Mouse (Mus musculus) CH12F3 (cell line): ENCODE data around the gene Herc1.

Experiments
- in situ Hi-C: fragments of 300-500 bp; cut with MboI; formaldehyde crosslinking; loops from 2 replicates; pipeline ENCODE4 v1.14.3; 2020; ENCODE audit warnings: low sequenced_read_pairs

Gene Herc1

DNA sequence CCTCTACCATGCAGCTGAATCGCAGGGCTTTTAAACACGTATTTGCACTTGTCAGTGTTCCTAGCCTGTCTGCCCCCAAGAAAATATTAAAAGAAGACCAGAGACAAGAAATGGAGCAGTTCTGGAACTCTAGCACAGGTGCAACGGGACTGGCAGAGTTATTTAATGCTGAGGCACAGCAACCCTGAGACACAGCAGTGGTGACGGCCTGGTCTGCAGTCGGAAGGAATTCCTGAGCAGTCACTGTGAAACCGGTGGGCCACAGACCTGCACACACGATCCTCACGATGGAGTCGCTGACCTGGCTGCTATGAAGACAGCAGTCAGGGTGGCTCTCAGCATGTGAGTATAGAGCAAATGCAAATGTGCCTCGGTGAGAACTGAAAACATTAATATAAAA lies 167.5 kb downstream of the Herc1 start:
- in situ Hi-C loops = loop anchor here (10.0 kb wide), 1 partner anchor 187 kb away; no protein-coding TSS in a partner anchor

DNA sequence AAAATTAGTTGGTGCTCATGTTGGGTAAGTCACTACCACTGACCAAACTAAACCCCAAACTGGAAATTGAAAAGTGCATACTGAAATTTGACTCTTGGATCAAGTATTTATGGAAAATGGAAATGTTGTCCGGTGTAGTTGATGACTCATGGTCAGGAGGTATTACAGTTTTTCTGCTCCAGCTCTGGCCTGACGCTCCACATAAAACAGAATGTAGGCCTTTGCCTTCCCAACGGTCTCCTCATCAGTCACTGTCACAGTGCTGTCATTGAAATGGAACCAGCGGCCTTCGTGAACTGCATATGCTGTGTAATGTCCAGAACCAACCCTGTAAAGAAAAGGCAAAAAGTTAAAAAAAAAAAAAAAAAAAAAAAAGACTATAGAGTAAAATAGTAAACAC lies 168.0 kb downstream of the Herc1 start:
- in situ Hi-C loops = loop anchor here (10.0 kb wide), 1 partner anchor 187 kb away; no protein-coding TSS in a partner anchor

DNA sequence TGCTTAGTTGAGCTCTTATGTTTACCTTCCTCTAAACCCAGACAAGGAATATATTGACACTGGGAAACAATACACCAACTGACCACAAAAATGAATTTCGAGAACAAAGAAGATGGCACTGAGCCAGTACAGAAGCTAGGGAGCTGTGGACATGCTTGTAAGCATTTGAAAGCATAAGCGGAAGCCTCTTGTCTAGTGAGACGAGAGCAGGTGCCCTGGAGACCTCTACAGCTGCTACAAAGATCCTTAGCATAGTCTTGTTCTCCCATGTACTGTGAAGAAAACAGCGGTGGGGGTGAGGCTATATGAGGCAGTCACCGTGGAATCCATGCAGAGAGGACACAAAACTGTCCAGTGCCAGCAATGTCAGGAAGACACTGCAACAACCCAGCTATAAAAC lies 168.7 kb downstream of the Herc1 start:
- in situ Hi-C loops = loop anchor here (10.0 kb wide), 1 partner anchor 186 kb away; no protein-coding TSS in a partner anchor

DNA sequence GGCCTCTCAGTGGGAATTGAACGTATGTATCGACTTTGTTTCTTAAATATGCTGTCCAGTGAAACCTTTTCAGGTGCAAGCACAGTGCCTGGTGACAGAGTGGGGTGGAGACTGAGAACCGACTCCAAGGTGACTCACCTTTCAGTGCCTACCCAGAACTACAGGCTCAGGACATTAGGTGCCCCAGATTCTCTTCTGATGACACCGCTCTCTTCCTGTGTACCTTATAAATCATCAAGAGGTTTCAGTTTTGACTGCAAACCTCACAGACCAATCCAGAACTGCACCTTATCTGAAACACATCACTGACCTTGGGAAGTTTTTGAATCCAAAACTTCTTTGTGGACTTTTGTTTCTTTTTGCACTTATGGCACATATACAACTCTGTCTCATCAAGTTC lies 170.0 kb downstream of the Herc1 start:
- in situ Hi-C loops = no loop called here

DNA sequence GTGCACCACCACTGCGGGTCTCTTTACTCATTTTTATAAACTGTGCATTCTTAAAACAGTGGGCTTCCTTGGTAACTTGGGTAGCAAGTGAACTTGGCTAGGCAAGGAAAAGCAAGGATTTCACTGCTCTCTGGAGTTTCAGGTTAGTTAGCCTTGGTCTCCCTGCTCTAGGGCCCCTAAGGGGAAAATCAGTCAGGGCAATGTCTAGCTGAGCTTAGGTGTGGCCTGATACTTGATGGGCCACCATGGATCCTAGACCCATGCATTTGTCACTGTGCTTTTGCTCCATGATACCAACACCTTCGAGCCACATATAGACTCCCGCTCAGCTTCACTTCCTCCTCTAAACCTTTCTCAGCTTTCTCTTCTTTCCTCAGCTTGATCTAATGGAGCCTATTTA lies 171.3 kb downstream of the Herc1 start:
- in situ Hi-C loops = no loop called here

DNA sequence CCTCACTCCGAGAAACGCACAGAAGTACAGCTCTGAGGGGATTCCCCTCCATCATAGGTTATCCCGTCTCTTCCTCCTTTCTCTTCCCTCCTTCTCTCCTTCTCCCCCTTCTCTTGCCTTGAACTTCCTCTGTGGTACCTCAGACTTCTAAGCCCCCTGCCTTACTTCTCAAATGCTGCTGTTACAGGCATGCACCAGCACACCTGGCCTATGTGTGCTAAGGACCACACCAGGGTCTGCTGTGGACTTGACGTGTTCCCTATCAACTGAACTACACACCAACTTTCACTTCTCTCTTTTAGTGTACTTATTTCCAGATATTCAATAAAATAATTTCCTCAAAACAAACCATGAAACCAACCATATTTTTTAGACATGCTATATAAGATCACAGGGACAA lies 192.5 kb downstream of the Herc1 start:
- in situ Hi-C loops = no loop called here
